Mouse (Mus musculus): ENCODE measurements at regions not wholly inside any gene's neighbourhood (a gene's known extent, or its start where the extent isn't known, plus 50 kb on each side); places are given as distances from the start of the nearest gene placed in this dataset.

DNA sequence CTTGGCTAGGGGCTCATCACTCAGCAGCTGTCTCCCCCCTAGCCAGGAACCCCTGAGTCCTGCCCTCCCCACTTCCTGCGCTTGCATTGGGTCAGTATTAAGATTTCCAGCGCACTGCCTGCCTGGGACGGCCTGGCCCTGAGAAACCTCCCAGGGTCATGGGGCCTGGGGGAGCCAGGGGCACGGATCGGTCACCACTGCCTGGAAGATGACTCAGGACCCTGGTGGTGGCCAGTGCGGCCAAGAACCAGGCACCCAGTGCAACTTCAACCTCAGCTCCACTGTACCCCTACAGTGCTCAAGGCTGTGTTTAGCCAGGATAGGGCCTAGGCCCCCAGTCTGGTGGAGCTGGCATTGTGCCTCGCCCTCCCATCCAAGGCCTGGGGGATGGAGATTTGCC is 111.9 kb upstream of the Zbtb40 start:
- TF ChIP-seq CTCF (IDR thresholded peaks at IDR 0.05; ENCODE audit: extremely low read depth, insufficient read depth, low read length) (no peak), POLR2A (IDR thresholded peaks at IDR 0.05; ENCODE audit: extremely low read depth, insufficient read depth, low read length) (no peak)
